Mouse (Mus musculus) testis, adult 2 months (tissue): Measurements from ENCODE around the gene Vezf1.

Experiments used
- CTCF ChIP-seq: fragments of 200-500 bp; IDR thresholded peaks from 2 replicates; pipeline ENCODE4 v1.5.1; 2012; ENCODE audit warnings: low read depth, mild to moderate bottlenecking, inconsistent platforms, low read length, moderate library complexity; ENCODE audit not compliant: control insufficient read depth, insufficient read depth, insufficient replicate concordance
- POLR2A ChIP-seq: fragments of 200-500 bp; IDR thresholded peaks from 2 replicates; pipeline ENCODE4 v1.6.1; 2012; ENCODE audit warnings: low read depth, mild to moderate bottlenecking, inconsistent platforms, low read length, moderate library complexity; ENCODE audit not compliant: control insufficient read depth

DNA sequence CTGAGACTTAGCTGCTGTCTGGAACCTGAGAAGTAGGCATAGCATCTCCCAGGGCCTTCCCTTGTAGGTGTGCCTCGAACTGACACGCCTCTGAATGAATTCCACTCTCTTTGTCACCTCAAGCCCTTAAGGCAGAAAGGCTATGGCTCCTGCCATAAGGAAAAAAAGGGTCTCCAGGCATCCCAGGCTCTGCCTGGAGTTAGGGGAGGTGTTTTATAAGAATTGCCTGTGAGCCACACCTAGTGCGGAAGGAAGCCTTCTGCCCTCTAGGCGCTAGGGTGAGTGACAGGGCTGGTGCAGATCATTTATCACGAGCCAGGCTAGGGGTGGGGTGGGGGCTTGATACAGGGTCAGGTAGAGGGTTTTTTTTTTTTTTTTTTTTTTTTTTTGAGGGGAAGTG, 54.9 kb downstream of the Vezf1 start:
- no peak for TF ChIP-seq CTCF
- no peak for TF ChIP-seq POLR2A
